8 mouse cellular contexts compared by ENCODE assay signal in genomic region chr8:13287304-13287691, GRCm38 (mm10). TPM values are rescaled to one million over a fixed set of nuclear protein-coding genes. Genes with fewer than 3 reads are reported as not detected.
DNase-seq lines count a peak whose midpoint lies in the region; ATAC-seq and TF ChIP-seq lines count a peak whose summit lies in the region.

No protein-coding gene starts in this region.

- DNase-seq in c-Kit-positive CD71-positive TER-119-negative erythroid progenitor cells, embryonic 14.5 days (ENCODE audit: low read depth), result peak; percentile 85
- peak; percentile 82 for DNase-seq in forebrain, embryonic 10.5 days (ENCODE audit: extremely low spot score, low spot score)
- peak; percentile 94 for DNase-seq in kidney, postnatal 10 days
- peak; percentile 79 for DNase-seq in neural tube, embryonic 11.5 days (ENCODE audit: low spot score)
- DNase-seq in stomach, postnatal 0 days (ENCODE audit: low spot score), result peak; percentile 94

- H3K4me1 ChIP-seq in ES-Bruce4 (ENCODE audit: control insufficient read depth, insufficient read depth, low read length), result peaks cover 2% of the 10 kb centered on the region
- peaks cover 22% of the 10 kb centered on the region for H3K4me1 ChIP-seq in forebrain, embryonic 10.5 days
- peaks cover 8 to 27% of the 10 kb centered on the region in 2 experiments; a peak in 3 of 4 replicates for H3K4me1 ChIP-seq in heart, embryonic 14.5 days (ENCODE audit: control insufficient read depth in 2 of 2, insufficient read depth in 2 of 2, low read length in 2 of 2)
- H3K4me1 ChIP-seq in liver, embryonic 16.5 days (ENCODE audit: control insufficient read depth, low read depth, low read length), result peaks cover 19% of the 10 kb centered on the region
- H3K4me1 ChIP-seq in neural tube, embryonic 11.5 days (ENCODE audit: control insufficient read depth, insufficient read depth, low read length), result peaks cover 12% of the 10 kb centered on the region
- H3K4me1 ChIP-seq in stomach, postnatal 0 days (replicated peaks; ENCODE audit: control insufficient read depth, insufficient read depth), result peaks cover 5% of the 10 kb centered on the region; the same call in 1 of the 2 replicates

- WGBS in forebrain, embryonic 10.5 days, result under 1% methylated on average over 34 of the region's 34 CpGs
- WGBS in heart, embryonic 14.5 days, result under 1% methylated on average over 33 of the region's 34 CpGs
- under 1% methylated on average over 34 of the region's 34 CpGs for WGBS in liver, embryonic 16.5 days (ENCODE audit: insufficient replicate concordance)
- 1% methylated on average over 30 of the region's 34 CpGs for WGBS in neural tube, embryonic 11.5 days
- WGBS in stomach, postnatal 0 days, result 1% methylated on average over 33 of the region's 34 CpGs

- no peak for TF ChIP-seq EP300 in ES-Bruce4 (IDR thresholded peaks at IDR 0.05; ENCODE audit: insufficient read depth, low read depth, low read length)
- no peak for TF ChIP-seq EP300 in stomach, postnatal 0 days (optimal IDR thresholded peaks at IDR 0.05)

- peak overlapping the region; percentile 86 for H3K4me2 ChIP-seq in heart, embryonic 14.5 days (ENCODE audit: low read length)
- H3K4me2 ChIP-seq in liver, embryonic 16.5 days (ENCODE audit: low read depth, low read length), result peak overlapping the region; percentile 91
- peak overlapping the region; percentile 93 for H3K4me2 ChIP-seq in neural tube, embryonic 11.5 days (ENCODE audit: low read depth)
- peak overlapping the region; percentile 96 for H3K4me2 ChIP-seq in stomach, postnatal 0 days (replicated peaks; ENCODE audit: low read depth)

- TF ChIP-seq POLR2A in ES-Bruce4 (IDR thresholded peaks at IDR 0.05; ENCODE audit: insufficient read depth, low read length), result no peak

- no peak for TF ChIP-seq CTCF in ES-Bruce4 (IDR thresholded peaks at IDR 0.05; ENCODE audit: low read depth, low read length)
- no peak; the same call in 1 of the 2 replicates for TF ChIP-seq CTCF in stomach, postnatal 0 days (IDR thresholded peaks at IDR 0.05; ENCODE audit: low read depth)

- H3K27me3 ChIP-seq in ES-Bruce4 (ENCODE audit: control insufficient read depth, insufficient read depth, low read length, poor library complexity, severe bottlenecking), result no peaks in the 10 kb centered on the region
- H3K27me3 ChIP-seq in forebrain, embryonic 10.5 days (ENCODE audit: poor library complexity, severe bottlenecking), result no peaks in the 10 kb centered on the region
- H3K27me3 ChIP-seq in heart, embryonic 14.5 days (ENCODE audit: control insufficient read depth, insufficient read depth, low read length), result no peaks in the 10 kb centered on the region
- no peaks in the 10 kb centered on the region for H3K27me3 ChIP-seq in liver, embryonic 16.5 days (ENCODE audit: control insufficient read depth, insufficient read depth, low read depth, low read length)
- no peaks in the 10 kb centered on the region for H3K27me3 ChIP-seq in neural tube, embryonic 11.5 days (ENCODE audit: control insufficient read depth, insufficient read depth, low read length)
- H3K27me3 ChIP-seq in stomach, postnatal 0 days (ENCODE audit: control insufficient read depth, insufficient read depth, low read length), result no peaks in the 10 kb centered on the region

- H3K4me3 ChIP-seq in ES-Bruce4 (ENCODE audit: low read depth, low read length), result peak overlapping the region; percentile 78
- H3K4me3 ChIP-seq in forebrain, embryonic 10.5 days, result peak overlapping the region; percentile 85
- peak overlapping the region; percentile 83 to 85 for H3K4me3 ChIP-seq in heart, embryonic 14.5 days (ENCODE audit: control insufficient read depth in 1 of 2, insufficient read depth in 1 of 2, low read depth in 1 of 2, low read length in 2 of 2)
- H3K4me3 ChIP-seq in liver, embryonic 16.5 days (ENCODE audit: low read depth, low read length), result peak overlapping the region; percentile 92
- H3K4me3 ChIP-seq in neural tube, embryonic 11.5 days (ENCODE audit: low read depth, low read length), result peak overlapping the region; percentile 88
- peak overlapping the region; percentile 57 for H3K4me3 ChIP-seq in stomach, postnatal 0 days (ENCODE audit: low read depth, low read length)

- H3K36me3 ChIP-seq in ES-Bruce4 (ENCODE audit: control insufficient read depth, insufficient read depth, low read length, poor library complexity, severe bottlenecking), result no peaks in the 10 kb centered on the region
- H3K36me3 ChIP-seq in forebrain, embryonic 10.5 days (replicated peaks), result peaks cover 10% of the 10 kb centered on the region
- peaks cover 15% of the 10 kb centered on the region for H3K36me3 ChIP-seq in heart, embryonic 14.5 days (ENCODE audit: control insufficient read depth, insufficient read depth, low read length)
- H3K36me3 ChIP-seq in liver, embryonic 16.5 days (ENCODE audit: control insufficient read depth, insufficient read depth), result no peaks in the 10 kb centered on the region
- H3K36me3 ChIP-seq in neural tube, embryonic 11.5 days (ENCODE audit: control insufficient read depth, insufficient read depth, low read length), result no peaks in the 10 kb centered on the region
- H3K36me3 ChIP-seq in stomach, postnatal 0 days (ENCODE audit: control insufficient read depth, insufficient read depth, low read length), result no peaks in the 10 kb centered on the region

- no peaks in the 10 kb centered on the region; the same call in 1 of the 2 replicates for H3K9me3 ChIP-seq in ES-Bruce4 (replicated peaks; ENCODE audit: control insufficient read depth, insufficient read depth, low read length, poor library complexity, severe bottlenecking)
- H3K9me3 ChIP-seq in forebrain, embryonic 10.5 days, result no peaks in the 10 kb centered on the region
- H3K9me3 ChIP-seq in heart, embryonic 14.5 days (ENCODE audit: control insufficient read depth, low read length), result no peaks in the 10 kb centered on the region
- H3K9me3 ChIP-seq in liver, embryonic 16.5 days (replicated peaks; ENCODE audit: control insufficient read depth, low read length), result no peaks in the 10 kb centered on the region
- H3K9me3 ChIP-seq in neural tube, embryonic 11.5 days (ENCODE audit: control insufficient read depth, low read length), result no peaks in the 10 kb centered on the region
- no peaks in the 10 kb centered on the region for H3K9me3 ChIP-seq in stomach, postnatal 0 days (ENCODE audit: control insufficient read depth, low read length)

- H3K9ac ChIP-seq in ES-Bruce4 (ENCODE audit: low read depth, poor library complexity, severe bottlenecking), result peak overlapping the region; percentile 60
- peak overlapping the region; percentile 85 for H3K9ac ChIP-seq in heart, embryonic 14.5 days (ENCODE audit: low read length)
- H3K9ac ChIP-seq in liver, embryonic 16.5 days (ENCODE audit: low read depth, low read length), result peak overlapping the region; percentile 94
- H3K9ac ChIP-seq in neural tube, embryonic 11.5 days (ENCODE audit: low read length), result peak overlapping the region; percentile 76
- H3K9ac ChIP-seq in stomach, postnatal 0 days (ENCODE audit: low read length), result peak overlapping the region; percentile 79

- ATAC-seq in heart, embryonic 14.5 days (ENCODE audit: insufficient number of reproducible peaks, insufficient read depth, low FRiP score, low read depth), result peak; percentile 79
- peak; percentile 86 for ATAC-seq in liver, embryonic 16.5 days (ENCODE audit: low read depth)
- peak; percentile 54 for ATAC-seq in neural tube, embryonic 11.5 days (ENCODE audit: insufficient read depth, low FRiP score, low TSS enrichment)
- peak; percentile 90 for ATAC-seq in stomach, postnatal 0 days (ENCODE audit: low FRiP score, low TSS enrichment)

- no peak overlapping the region for H3K27ac ChIP-seq in ES-Bruce4 (ENCODE audit: insufficient read depth, low read length)
- peak overlapping the region; percentile 97 for H3K27ac ChIP-seq in forebrain, embryonic 10.5 days
- H3K27ac ChIP-seq in heart, embryonic 14.5 days (replicated peaks in 1 of 2; ENCODE audit: control insufficient read depth in 1 of 2, insufficient read depth in 1 of 2, low read depth in 2 of 2, low read length in 2 of 2), result peak overlapping the region; percentile 98 to 99
- H3K27ac ChIP-seq in liver, embryonic 16.5 days (ENCODE audit: low read length), result peak overlapping the region; percentile 100
- peak overlapping the region; percentile 78 for H3K27ac ChIP-seq in neural tube, embryonic 11.5 days (ENCODE audit: low read depth, low read length)
- H3K27ac ChIP-seq in stomach, postnatal 0 days (replicated peaks), result peak overlapping the region; percentile 93

RNA-seq across cellular contexts. Expression of gene Dcun1d2, which starts 0.6 kb away (rescaled TPM):
- 14.4 and 15.3 TPM in 2 replicates for polyA plus RNA-seq in ES-Bruce4 (2011; ENCODE audit: insufficient read depth, insufficient read length, low read depth, missing spikeins)
- 24.6 and 26.9 TPM in 2 replicates for polyA plus RNA-seq in forebrain, embryonic 10.5 days (2016; fragmentation: Nextera tagmentation; extraction: Ambion mirVana)
- 30.4 and 30.9 TPM in 2 replicates for polyA plus RNA-seq in heart, embryonic 14.5 days (2014; fragmentation: Nextera tagmentation; extraction: Ambion mirVana)
- polyA plus RNA-seq in liver, embryonic 16.5 days (2015; fragmentation: Nextera tagmentation; extraction: Ambion mirVana), result 6.9 and 7.1 TPM in 2 replicates
- 32.7 and 36.5 TPM in 2 replicates for polyA plus RNA-seq in neural tube, embryonic 11.5 days (2014; fragmentation: Nextera tagmentation; extraction: Ambion mirVana)
- polyA plus RNA-seq in stomach, postnatal 0 days (2015; fragmentation: Nextera tagmentation; extraction: Ambion mirVana), result 9.6 and 9.9 TPM in 2 replicates

RNA-seq across cellular contexts. Expression of gene Tmco3, which starts 0.7 kb away (rescaled TPM):
- polyA plus RNA-seq in ES-Bruce4 (2011; ENCODE audit: insufficient read depth, insufficient read length, low read depth, missing spikeins), result 12.7 and 15.1 TPM in 2 replicates
- polyA plus RNA-seq in forebrain, embryonic 10.5 days (2016; fragmentation: Nextera tagmentation; extraction: Ambion mirVana), result 34.0 and 34.5 TPM in 2 replicates
- polyA plus RNA-seq in heart, embryonic 14.5 days (2014; fragmentation: Nextera tagmentation; extraction: Ambion mirVana), result 37.2 and 39.6 TPM in 2 replicates
- polyA plus RNA-seq in liver, embryonic 16.5 days (2015; fragmentation: Nextera tagmentation; extraction: Ambion mirVana), result 5.0 and 6.0 TPM in 2 replicates
- polyA plus RNA-seq in neural tube, embryonic 11.5 days (2014; fragmentation: Nextera tagmentation; extraction: Ambion mirVana), result 34.7 and 35.1 TPM in 2 replicates
- polyA plus RNA-seq in stomach, postnatal 0 days (2015; fragmentation: Nextera tagmentation; extraction: Ambion mirVana), result 14.7 and 15.5 TPM in 2 replicates

RNA-seq across cellular contexts. Expression of gene Adprhl1, which starts 33.3 kb away (rescaled TPM):
- not detected in 2 replicates for polyA plus RNA-seq in ES-Bruce4 (2011; ENCODE audit: insufficient read depth, insufficient read length, low read depth, missing spikeins)
- polyA plus RNA-seq in forebrain, embryonic 10.5 days (2016; fragmentation: Nextera tagmentation; extraction: Ambion mirVana), result 0.16 TPM in 1 of 2 replicates, not detected in the other
- 225 and 239 TPM in 2 replicates for polyA plus RNA-seq in heart, embryonic 14.5 days (2014; fragmentation: Nextera tagmentation; extraction: Ambion mirVana)
- polyA plus RNA-seq in liver, embryonic 16.5 days (2015; fragmentation: Nextera tagmentation; extraction: Ambion mirVana), result 0.34 and 0.77 TPM in 2 replicates
- 0.57 and 0.61 TPM in 2 replicates for polyA plus RNA-seq in neural tube, embryonic 11.5 days (2014; fragmentation: Nextera tagmentation; extraction: Ambion mirVana)
- polyA plus RNA-seq in stomach, postnatal 0 days (2015; fragmentation: Nextera tagmentation; extraction: Ambion mirVana), result 0.42 and 0.50 TPM in 2 replicates

RNA-seq across cellular contexts. Expression of gene Tfdp1, which starts 51.3 kb away (rescaled TPM):
- polyA plus RNA-seq in ES-Bruce4 (2011; ENCODE audit: insufficient read depth, insufficient read length, low read depth, missing spikeins), result 172 and 175 TPM in 2 replicates
- polyA plus RNA-seq in forebrain, embryonic 10.5 days (2016; fragmentation: Nextera tagmentation; extraction: Ambion mirVana), result 208 and 215 TPM in 2 replicates
- polyA plus RNA-seq in heart, embryonic 14.5 days (2014; fragmentation: Nextera tagmentation; extraction: Ambion mirVana), result 79.0 and 82.2 TPM in 2 replicates
- polyA plus RNA-seq in liver, embryonic 16.5 days (2015; fragmentation: Nextera tagmentation; extraction: Ambion mirVana), result 65.6 and 74.1 TPM in 2 replicates
- polyA plus RNA-seq in neural tube, embryonic 11.5 days (2014; fragmentation: Nextera tagmentation; extraction: Ambion mirVana), result 191 TPM in 2 replicates
- polyA plus RNA-seq in stomach, postnatal 0 days (2015; fragmentation: Nextera tagmentation; extraction: Ambion mirVana), result 65.8 and 69.3 TPM in 2 replicates

Comparison
In these comparisons a context has a peak if more than half of its experiments do, and no peak if none do; other contexts are left out.
1. RNA of gene Adprhl1, which starts 33.3 kb away (polyA plus RNA-seq): 225 to 239 TPM in heart, embryonic 14.5 days; 0.34 to 0.77 TPM in liver, embryonic 16.5 days, 0.57 to 0.61 TPM in neural tube, embryonic 11.5 days, 0.42 to 0.50 TPM in stomach, postnatal 0 days, not detected in ES-Bruce4 and 0.16 TPM in forebrain, embryonic 10.5 days; every median in the first group is over 100 times any median in the second.
2. Peak in every context shown above with its lines, with median percentiles within 50 percentile points of each other: H3K4me3 ChIP-seq, H3K9ac ChIP-seq, DNase-seq, ATAC-seq and H3K4me2 ChIP-seq.